Comparison of ENCODE assay signal across 33 mouse cellular contexts in the genomic region with DNA sequence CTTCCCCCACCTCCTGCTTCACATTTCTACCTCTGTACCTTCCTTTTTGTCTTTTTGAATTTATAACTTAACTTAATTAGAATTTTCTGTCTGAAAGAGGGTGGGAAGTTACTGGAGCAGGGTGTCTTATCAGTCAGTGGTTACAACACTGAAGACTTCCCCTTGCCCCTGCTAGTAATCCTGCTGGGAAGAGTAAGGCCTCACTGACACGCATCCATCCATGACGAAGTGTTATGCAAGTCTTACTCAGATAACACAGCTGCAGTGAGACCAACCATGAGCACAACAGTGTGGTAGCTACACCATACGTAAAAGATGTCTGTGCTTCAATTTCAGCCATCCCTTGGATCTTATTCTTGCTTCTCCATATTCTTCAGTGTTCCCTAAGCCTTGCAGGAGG. TPM values are rescaled to one million over a fixed set of nuclear protein-coding genes. Genes with fewer than 3 reads are reported as not detected.
DNase-seq lines count a peak whose midpoint lies in the region; ATAC-seq lines count a peak whose summit lies in the region.
"Had no signal": no experiment of that assay in that cellular context is flagged by ENCODE, and none has a peak within 500 bp of the region (broad histone marks: within the 10 kb centered on the region; RNA-seq: fewer than 3 reads in every experiment).

No protein-coding gene starts in this region.

- 0 out of 2 replicates have a peak, but pooled peaks have one; percentile 16 for ATAC-seq in liver, embryonic 16.5 days (ENCODE audit: low read depth)
- 0 out of 2 replicates have a peak, but pooled peaks have one; percentile 11 for ATAC-seq in megakaryocyte, adult 5-6 weeks (ENCODE audit: poor library complexity, severe bottlenecking)
- ATAC-seq: activated CD4-positive, CD25-positive, alpha-beta regulatory T cell, adult 4 months; forebrain, embryonic 15.5 days; hindbrain, postnatal 0 days; inflammation-experienced regulatory T-cells, adult 6 months; intestine, embryonic 16.5 days had no signal

- 18% methylated on average over 3 of the region's 3 CpGs for WGBS in liver, embryonic 16.5 days (ENCODE audit: insufficient replicate concordance)
- WGBS in midbrain, embryonic 10.5 days, result 82% methylated on average over 3 of the region's 3 CpGs

- H3K9me3 ChIP-seq in liver, embryonic 16.5 days (replicated peaks; ENCODE audit: control insufficient read depth, low read length), result no peaks in the 10 kb centered on the region
- no peaks in the 10 kb centered on the region for H3K9me3 ChIP-seq in midbrain, embryonic 10.5 days (replicated peaks)
- H3K9me3 ChIP-seq: embryonic facial prominence, embryonic 10.5 days; embryonic facial prominence, embryonic 13.5 days; forebrain, embryonic 12.5 days; forebrain, embryonic 15.5 days; heart, embryonic 13.5 days had no signal

- H3K27ac ChIP-seq in liver, embryonic 16.5 days (ENCODE audit: low read length), result no peak overlapping the region
- H3K27ac ChIP-seq in midbrain, embryonic 10.5 days (replicated peaks), result no peak overlapping the region
- H3K27ac ChIP-seq: embryonic facial prominence, embryonic 10.5 days; embryonic facial prominence, embryonic 13.5 days; forebrain, embryonic 12.5 days; forebrain, embryonic 15.5 days; heart, embryonic 13.5 days; hindbrain, embryonic 14.5 days; hindbrain, postnatal 0 days had no signal

- H3K4me3 ChIP-seq in liver, embryonic 16.5 days (ENCODE audit: low read depth, low read length), result no peak overlapping the region
- no peak overlapping the region for H3K4me3 ChIP-seq in midbrain, embryonic 10.5 days
- H3K4me3 ChIP-seq: embryonic facial prominence, embryonic 10.5 days; embryonic facial prominence, embryonic 13.5 days; erythroblast, embryonic 14.5 days; forebrain, embryonic 12.5 days; forebrain, embryonic 15.5 days; heart, embryonic 13.5 days had no signal

- DNase-seq in liver, result no peak
- DNase-seq in MEL-GATA-1-ER (ENCODE audit: extremely low read depth, low read depth), result peak; percentile 49
- no peak for DNase-seq in B cell, adult 2 months
- DNase-seq in midbrain, embryonic 10.5 days (ENCODE audit: low spot score), result no peak
- DNase-seq in layer of hippocampus, adult 8-10 months (ENCODE audit: low spot score in 2 of 2), result no peak
- DNase-seq: adrenal gland, adult 8-10 months; adrenal gland, postnatal 36 days; cerebellum, adult 18-20 months; cerebellum, adult 9-10 months; cerebellum, postnatal 14 days; embryo, embryonic 11 days; gastrocnemius, postnatal 25 days; heart, adult 18-20 months; heart, postnatal 14 days; heart, postnatal 4 days had no signal

- H3K4me2 ChIP-seq in liver, embryonic 16.5 days (ENCODE audit: low read depth, low read length), result no peak overlapping the region
- H3K4me2 ChIP-seq: embryonic facial prominence, embryonic 13.5 days; forebrain, embryonic 12.5 days; forebrain, embryonic 15.5 days; heart, embryonic 13.5 days; hindbrain, embryonic 14.5 days had no signal

- no peaks in the 10 kb centered on the region for H3K27me3 ChIP-seq in liver, embryonic 16.5 days (ENCODE audit: control insufficient read depth, insufficient read depth, low read depth, low read length)
- no peaks in the 10 kb centered on the region for H3K27me3 ChIP-seq in midbrain, embryonic 10.5 days (ENCODE audit: low read depth, poor library complexity, severe bottlenecking)
- H3K27me3 ChIP-seq: CH12.LX; embryonic facial prominence, embryonic 13.5 days; forebrain, embryonic 12.5 days; forebrain, embryonic 15.5 days; heart, embryonic 13.5 days had no signal

- H3K9ac ChIP-seq in liver, embryonic 16.5 days (ENCODE audit: low read depth, low read length), result no peak overlapping the region
- H3K9ac ChIP-seq: embryonic facial prominence, embryonic 13.5 days; forebrain, embryonic 12.5 days; forebrain, embryonic 15.5 days; heart, embryonic 13.5 days; hindbrain, embryonic 14.5 days had no signal

- H3K36me3 ChIP-seq in liver, embryonic 16.5 days (ENCODE audit: control insufficient read depth, insufficient read depth), result no peaks in the 10 kb centered on the region
- no peaks in the 10 kb centered on the region for H3K36me3 ChIP-seq in midbrain, embryonic 10.5 days
- H3K36me3 ChIP-seq: embryonic facial prominence, embryonic 10.5 days; embryonic facial prominence, embryonic 13.5 days; forebrain, embryonic 12.5 days; forebrain, embryonic 15.5 days; G1E; heart, embryonic 13.5 days had no signal

- no peaks in the 10 kb centered on the region for H3K4me1 ChIP-seq in liver, embryonic 16.5 days (ENCODE audit: control insufficient read depth, low read depth, low read length)
- H3K4me1 ChIP-seq in midbrain, embryonic 10.5 days, result no peaks in the 10 kb centered on the region
- H3K4me1 ChIP-seq: embryonic facial prominence, embryonic 10.5 days; embryonic facial prominence, embryonic 13.5 days; forebrain, embryonic 12.5 days; forebrain, embryonic 15.5 days; heart, embryonic 13.5 days had no signal

RNA-seq across cellular contexts. Expression of a gene that starts 7.9 kb away (rescaled TPM):
- polyA plus RNA-seq in liver, embryonic 16.5 days (2015; fragmentation: Nextera tagmentation; extraction: Ambion mirVana), result 2.1 and 2.6 TPM in 2 replicates
- 38.0 and 40.7 TPM in 2 replicates for total RNA-seq in megakaryocyte, adult 5-6 weeks (2015)
- 9.6 and 13.5 TPM in 2 replicates for total RNA-seq in megakaryocyte, adult 5-6 weeks (2017)
- polyA plus RNA-seq in midbrain, embryonic 10.5 days (2016; fragmentation: Nextera tagmentation; extraction: Ambion mirVana), result not detected in 2 replicates
- not detected for total RNA-seq in layer of hippocampus, adult 8-10 months (2022)
- total RNA-seq: CH12.LX; G1E; gastrocnemius, adult 8-10 months; gastrocnemius, postnatal 25 days; heart, postnatal 4 days had no signal
- polyA plus RNA-seq: activated CD4-positive, CD25-positive, alpha-beta regulatory T cell, adult 4 months; cortical plate, adult 2 months; heart, embryonic 13.5 days; hindbrain, embryonic 11.5 days; hindbrain, embryonic 14.5 days; inflammation-experienced regulatory T-cells, adult 6 months had no signal

Comparison
In these comparisons a context has a peak if more than half of its experiments do, and no peak if none do; other contexts are left out.
1. RNA of a gene that starts 7.9 kb away (total RNA-seq): 9.6 to 40.7 TPM in megakaryocyte, adult 5-6 weeks; not detected in layer of hippocampus, adult 8-10 months; every median in the first group is over 4 times any median in the second.